Mouse (Mus musculus) mesoderm, embryonic 11.5 days (tissue): Measurements from ENCODE around the gene Adgrg1.

Experiments
- DNase-seq: peaks from one replicate; pipeline ENCODE4 v3.0.0-alpha.2; 2012; ENCODE audit warnings: low read depth, low spot score

The Adgrg1 gene

DNA sequence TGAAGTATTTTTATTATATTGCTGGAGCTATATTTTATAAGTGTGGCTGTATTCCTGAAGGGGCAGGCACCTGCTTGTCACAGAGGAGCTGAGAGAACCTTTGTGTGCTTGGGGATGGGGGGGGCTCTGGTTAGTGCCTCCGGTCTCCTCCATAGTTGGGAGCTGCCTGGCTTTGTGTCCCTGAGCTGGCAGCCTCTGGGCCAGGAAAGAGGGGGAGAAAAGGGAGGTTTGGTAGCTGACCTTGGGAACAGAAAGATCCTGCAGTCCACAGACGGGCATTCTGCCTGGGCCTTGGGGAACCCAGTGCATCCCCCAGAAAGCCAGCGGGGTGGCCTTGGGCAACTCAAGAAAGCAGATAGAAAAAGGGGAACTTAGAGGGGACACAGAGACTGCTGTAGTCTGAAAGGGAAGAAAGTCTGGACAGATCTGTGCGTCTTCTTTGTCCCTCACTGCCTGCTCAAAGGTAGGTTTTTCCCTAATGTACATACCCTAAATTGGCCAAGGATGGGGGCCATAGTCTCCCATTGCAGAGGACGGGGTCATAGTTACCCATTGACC, 20.9 kb downstream of the Adgrg1 start:
- DNase-seq: no peak

GRCm38 (mm10) chr8:94996037-94996436, 21.5 kb downstream of the Adgrg1 start:
- no peak for DNase-seq

DNA sequence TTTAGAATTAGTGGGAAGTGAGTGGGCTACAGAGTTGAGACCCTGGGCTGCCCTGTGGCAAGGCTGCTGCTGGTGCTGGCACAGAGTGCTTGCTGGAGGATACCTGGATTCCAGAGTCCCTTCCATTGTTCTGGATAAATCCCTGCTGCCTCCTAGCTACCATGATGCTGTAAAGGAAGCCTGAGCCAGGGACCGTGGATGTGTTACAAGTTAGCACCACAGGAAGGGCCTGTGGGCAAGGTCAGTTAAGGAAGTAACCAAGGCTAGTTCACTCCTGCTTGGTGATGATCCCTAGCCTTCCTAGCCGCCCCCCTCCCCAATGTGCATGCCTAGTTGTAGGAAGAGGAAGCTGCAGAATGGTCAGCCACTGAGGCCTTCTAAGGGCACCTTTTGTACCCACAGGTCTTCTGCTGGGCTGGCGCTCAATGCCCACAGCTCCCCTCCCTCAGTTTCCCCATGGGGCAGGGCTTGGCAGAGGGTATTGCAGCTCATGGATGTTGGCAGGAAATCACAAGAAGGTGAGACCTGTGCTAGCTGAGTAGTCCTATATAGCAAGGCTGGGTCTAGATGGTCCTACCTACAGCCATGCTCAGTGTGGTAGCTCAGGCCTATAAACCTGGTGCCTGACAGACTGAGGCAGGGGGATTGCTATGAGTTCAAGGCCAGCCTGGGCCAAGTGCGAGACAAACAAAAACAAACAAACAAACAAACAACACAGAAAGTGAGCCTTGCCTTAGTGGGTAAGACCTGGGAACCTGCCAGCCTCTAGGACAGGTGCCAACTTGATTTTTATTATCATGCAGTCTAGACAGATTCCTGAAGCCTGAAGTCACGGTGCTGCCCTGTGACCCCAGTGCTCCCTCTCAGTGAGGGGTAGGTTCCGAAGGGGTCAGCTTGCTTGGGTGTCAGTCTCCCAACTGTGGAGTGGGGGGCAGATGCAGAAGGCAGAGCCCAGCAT, 22.6 kb downstream of the Adgrg1 start:
- no peak for DNase-seq

DNA sequence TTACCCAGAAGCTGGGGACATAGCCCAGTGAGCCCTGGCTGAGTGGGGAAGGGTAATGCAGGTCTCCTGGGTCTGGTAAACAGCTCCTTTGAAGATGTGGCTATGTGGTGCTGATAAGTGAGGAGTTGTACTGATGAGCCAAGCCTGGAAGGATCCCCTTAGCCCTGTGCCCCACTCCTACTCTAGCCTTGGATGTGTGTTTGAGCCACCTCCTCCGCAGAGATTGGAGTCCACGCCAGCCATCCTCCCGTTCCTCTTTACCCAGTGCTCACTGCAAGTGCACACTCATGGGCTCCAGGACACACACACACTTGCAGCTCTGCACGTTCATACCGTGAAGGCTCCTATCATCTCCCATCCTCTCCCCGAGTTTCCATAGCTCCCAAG, 23.3 kb downstream of the Adgrg1 start:
- DNase-seq: no peak

DNA sequence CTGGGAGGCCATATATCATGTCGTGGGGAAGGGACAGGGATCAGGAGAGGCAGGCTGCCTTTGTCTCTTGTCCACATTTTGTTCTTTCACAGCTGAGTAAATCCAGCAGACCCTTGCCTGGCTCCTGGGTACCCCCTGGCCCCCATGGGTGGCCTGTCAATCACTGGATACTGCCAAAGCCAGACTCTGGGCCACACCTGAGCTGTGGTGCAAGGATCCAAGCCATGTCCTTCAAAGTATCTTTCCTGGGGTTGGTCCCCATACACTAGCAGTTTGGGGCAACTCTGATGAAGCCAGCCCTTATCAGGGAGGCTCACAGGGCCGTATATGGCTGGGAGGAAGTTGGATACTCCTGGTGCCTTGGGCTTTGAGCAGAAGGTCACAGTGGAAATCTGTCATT, 23.9 kb downstream of the Adgrg1 start:
- no peak for DNase-seq

DNA sequence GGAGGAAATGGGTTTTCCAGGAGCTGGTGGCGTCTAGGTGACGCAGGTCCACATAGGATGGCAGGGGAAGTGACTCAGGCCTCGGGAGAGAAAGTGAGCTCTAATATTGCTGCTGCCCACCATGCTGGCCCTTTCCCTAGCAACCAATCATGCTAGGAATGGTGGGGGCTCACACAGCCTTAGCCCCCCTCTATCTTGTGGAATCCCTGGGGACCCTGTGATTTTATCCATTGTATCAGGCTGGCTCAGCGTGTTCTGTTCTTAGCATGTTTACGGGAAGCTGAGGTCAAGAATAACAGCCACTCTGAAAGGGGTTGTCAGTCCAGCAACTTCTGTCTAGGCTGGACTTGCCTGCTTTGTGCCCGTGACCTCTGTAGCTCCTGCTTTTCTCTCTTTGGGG, 24.5 kb downstream of the Adgrg1 start:
- no peak for DNase-seq

- no peak for DNase-seq
These were observed 25.4 kb downstream of the Adgrg1 start for GRCm38 (mm10) chr8:94999956-95000355.

DNA sequence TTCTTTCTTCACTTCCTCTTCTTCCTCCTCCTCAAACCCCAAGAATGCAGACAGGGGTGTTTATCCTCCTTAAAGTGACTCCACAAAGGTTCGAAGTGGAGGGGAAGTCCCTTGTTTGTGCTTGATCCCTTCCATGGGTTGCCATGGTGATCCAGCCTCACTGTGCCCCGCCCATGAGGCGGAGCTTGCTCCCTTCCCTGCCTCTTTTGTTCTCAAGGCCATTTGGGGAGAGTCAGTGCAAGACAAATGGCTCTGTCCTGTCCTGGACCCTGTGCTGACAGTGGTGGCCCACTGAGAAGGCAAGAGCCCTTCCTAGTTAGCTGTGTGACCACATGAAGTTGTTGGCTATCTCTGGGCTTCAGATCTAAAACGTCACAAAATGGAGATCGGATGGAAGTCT, 26.1 kb downstream of the Adgrg1 start:
- peak; percentile 91 for DNase-seq

GRCm38 (mm10) chr8:95001165-95001564, 26.6 kb downstream of the Adgrg1 start:
- no peak for DNase-seq

DNA sequence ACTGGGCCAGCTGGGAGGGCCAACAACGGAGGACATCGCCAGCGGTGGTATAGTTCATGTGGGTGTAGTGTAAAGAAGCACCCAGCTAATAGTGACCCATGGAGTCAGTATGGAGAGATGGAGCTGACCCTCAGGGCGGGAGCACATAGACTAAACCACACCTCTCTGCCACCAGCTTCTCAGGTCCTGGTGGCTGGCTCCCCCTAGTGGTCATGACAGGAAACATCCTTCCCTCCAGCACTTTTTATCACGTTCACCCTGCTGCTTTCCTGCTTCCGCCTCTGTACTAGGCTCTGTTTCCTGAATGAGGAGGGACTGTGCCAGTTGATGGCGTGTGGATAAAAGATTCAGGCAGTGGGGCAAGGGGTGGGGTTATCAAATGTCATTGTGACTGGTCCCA, 27.1 kb downstream of the Adgrg1 start:
- DNase-seq: peak; percentile 89

GRCm38 (mm10) chr8:95002089-95002655, 27.6 kb downstream of the Adgrg1 start:
- no peak for DNase-seq

DNA sequence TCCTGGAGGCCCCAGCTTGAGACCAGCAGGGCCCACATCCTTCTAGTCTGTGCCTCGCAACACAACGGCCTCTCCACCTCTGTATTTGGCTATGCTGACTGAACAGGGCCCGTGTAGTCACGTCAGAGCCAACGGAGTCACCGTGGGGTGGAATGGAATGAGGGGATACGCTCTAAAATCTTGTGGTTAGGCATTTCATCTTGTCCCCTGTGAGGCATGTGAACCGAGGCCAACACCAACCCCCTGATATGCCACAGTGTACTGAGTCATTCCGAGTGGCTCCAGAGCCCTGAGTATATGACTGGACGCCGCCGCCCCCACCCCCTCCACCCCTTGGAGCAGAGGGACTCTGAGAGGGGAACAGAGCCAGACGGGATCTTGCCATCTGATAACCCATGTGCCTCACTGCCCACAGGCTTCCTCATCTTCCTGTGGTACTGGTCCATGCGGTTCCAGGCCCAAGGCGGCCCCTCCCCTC, 37.9 kb downstream of the Adgrg1 start:
- no peak for DNase-seq

GRCm38 (mm10) chr8:95015866-95016265, 41.3 kb downstream of the Adgrg1 start:
- no peak for DNase-seq

- no peak for DNase-seq
These were observed 42.1 kb downstream of the Adgrg1 start for GRCm38 (mm10) chr8:95016684-95017083.

- no peak for DNase-seq
These were observed 42.9 kb downstream of the Adgrg1 start, which contains the start of gene Adgrg3 for GRCm38 (mm10) chr8:95017451-95017850. TSS of gene Adgrg3 (plus strand) at chr8:95017692.

DNA sequence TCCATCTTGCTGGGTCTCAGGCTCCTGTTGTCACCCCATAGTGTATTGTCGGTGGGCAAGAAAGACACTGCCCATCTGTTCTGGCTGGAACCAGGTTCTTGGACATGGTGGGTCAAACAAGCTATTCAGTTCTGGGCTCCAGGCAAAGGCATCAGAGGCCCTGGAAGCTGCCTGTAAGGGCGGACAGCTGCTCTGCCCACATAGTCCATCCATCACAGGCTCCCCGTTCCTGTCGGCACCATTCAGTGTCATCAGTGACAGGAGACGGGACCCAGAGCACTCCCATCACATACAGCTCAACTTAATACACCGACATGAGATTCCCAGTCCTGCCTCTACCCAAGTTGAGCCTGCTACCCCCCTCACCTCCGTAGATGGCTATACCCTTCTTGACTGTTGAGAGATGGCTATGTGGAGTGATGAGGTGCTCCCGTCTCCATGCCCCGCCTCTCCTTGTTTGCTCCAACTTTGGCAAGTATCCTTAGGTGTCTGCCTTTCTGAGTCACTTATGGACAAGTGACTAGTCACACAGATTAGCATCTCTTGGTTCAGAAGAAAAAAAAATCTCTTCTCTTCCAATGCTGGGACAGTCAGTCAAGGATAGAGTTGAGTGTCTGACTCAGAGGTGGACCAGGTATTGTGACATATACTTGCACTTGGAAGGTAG, 43.6 kb downstream of the Adgrg1 start:
- no peak for DNase-seq

GRCm38 (mm10) chr8:95020293-95020777, 45.8 kb downstream of the Adgrg1 start:
- no peak for DNase-seq

DNA sequence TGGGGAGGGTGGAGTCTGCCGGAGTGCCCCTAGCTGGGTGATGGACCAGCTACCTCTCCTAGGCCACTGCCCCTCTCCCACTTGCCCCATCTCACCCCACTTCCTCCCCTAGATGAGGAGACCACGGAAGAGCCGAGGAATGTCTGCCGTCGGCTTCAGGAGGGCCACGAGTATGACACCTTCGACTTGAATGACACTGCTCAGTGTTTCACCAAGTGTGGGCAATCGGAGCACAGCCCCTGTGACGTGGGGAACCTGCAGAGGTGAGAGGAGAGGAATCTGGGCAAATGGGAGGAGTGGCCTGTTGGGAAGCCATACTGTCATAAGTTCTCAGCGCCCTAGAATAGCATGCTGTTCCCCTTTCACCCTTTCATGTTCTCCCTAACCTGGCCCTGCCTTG, 46.3 kb downstream of the Adgrg1 start:
- no peak for DNase-seq

DNA sequence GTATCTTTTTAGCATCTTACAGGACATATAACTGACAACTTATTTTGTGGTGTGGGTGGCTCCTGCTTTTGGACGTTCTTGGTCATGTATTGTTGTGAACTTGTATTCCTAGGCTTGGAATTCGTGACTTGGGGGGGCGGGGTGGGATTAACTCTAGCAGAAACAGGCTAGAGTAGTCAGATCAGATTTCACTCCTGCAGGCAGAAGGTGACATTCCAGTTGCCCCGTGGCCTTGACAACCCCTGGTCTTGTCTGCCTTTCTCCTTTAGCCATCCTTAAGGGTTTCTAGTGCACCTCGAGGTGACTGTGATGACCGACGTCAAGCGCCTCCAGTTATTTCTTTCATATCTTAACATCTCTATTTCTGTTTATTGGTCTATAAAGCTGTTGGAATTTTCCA, 48.6 kb downstream of the Adgrg1 start:
- DNase-seq: peak; percentile 30

GRCm38 (mm10) chr8:95024387-95024786, 49.8 kb downstream of the Adgrg1 start:
- DNase-seq: no peak

- peak; percentile 31 for DNase-seq
These were observed 50.9 kb downstream of the Adgrg1 start for GRCm38 (mm10) chr8:95025421-95025820.

DNA sequence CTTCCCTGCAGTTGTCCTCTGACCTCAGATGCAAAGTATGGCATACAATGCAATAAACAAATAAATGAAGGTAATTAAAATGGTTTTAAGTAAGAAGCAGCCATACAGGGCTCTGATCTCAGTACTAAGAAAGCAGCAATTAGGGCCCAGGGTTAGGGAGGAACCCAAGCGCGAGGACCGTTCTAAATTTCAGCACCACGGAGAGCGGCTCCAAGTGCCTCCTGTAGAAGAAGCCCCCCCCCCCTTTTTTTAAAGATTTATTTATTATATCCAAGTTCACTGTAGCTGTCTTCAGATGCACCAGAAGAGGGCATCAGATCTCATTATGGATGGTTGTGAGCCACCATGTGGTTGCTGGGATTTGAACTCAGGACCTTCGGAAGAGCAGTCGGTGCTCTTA, 53.8 kb downstream of the Adgrg1 start:
- DNase-seq: peak; percentile 74
